Mouse (Mus musculus) cortical plate, adult 2 months (tissue): ENCODE measurements around the gene Sept14. TPM values are rescaled to one million over a fixed set of nuclear protein-coding genes. Genes with fewer than 3 reads are reported as not detected.
A peak's percentile ranks its signal among the peaks of the same experiment; 100 is the strongest.

Experiments
- H3K27ac ChIP-seq: fragments of 200-500 bp; 2 replicates; pipeline ENCODE4 v1.5.1; 2012; ENCODE audit warnings: low read length, control low read depth, inconsistent platforms; ENCODE audit not compliant: insufficient read depth
- H3K4me1 ChIP-seq: fragments of 200-500 bp; 2 replicates; pipeline ENCODE4 v1.6.1; 2011; ENCODE audit warnings: low read length; ENCODE audit not compliant: control insufficient read depth, insufficient read depth
- H3K4me3 ChIP-seq: fragments of 200-500 bp; 2 replicates; pipeline ENCODE4 v1.5.1; 2011; ENCODE audit warnings: mild to moderate bottlenecking, low read length, control low read depth; ENCODE audit not compliant: insufficient read depth
- CTCF ChIP-seq: fragments of 200-500 bp; IDR thresholded peaks from 2 replicates; pipeline ENCODE4 v1.5.1; 2011; ENCODE audit warnings: mild to moderate bottlenecking, control low read depth, low read length; ENCODE audit not compliant: insufficient read depth; ENCODE audit errors: extremely low read depth
- POLR2A ChIP-seq: fragments of 200-500 bp; IDR thresholded peaks from 2 replicates; pipeline ENCODE4 v1.6.1; 2011; ENCODE audit warnings: mild to moderate bottlenecking, low read length, control low read depth; ENCODE audit not compliant: insufficient read depth; ENCODE audit errors: extremely low read depth
- polyA plus RNA-seq: library from polyadenylated mRNA; depleted of rRNA; stranded (reverse); fragments of >200 nt; gene quantifications from 2 replicates; pipeline ENCODE4 v1.2.3, GENCODE M21; 2012; rRNA removed

The Sept14 gene
- polyA plus RNA-seq = not detected in 2 replicates

- Histone ChIP-seq H3K4me3 (no peak within 1 kb of the TSS), H3K27ac (no peak within 1 kb of the TSS), H3K4me1 (no peaks in the 10 kb centered on the region)
- no peak for TF ChIP-seq CTCF
- TF ChIP-seq POLR2A = no peak
Measured at GRCm38 (mm10) chr5:129708412-129708811, at the start of gene Sept14. Gene Sept14, minus strand, starts transcription at chr5:129708512.

- Histone ChIP-seq H3K4me3 (no peak overlapping the region), H3K27ac (no peak overlapping the region), H3K4me1 (no peaks in the 10 kb centered on the region)
- TF ChIP-seq CTCF (no peak), POLR2A (no peak)
Measured at GRCm38 (mm10) chr5:129756886-129757285, 48.6 kb upstream of the Sept14 start.

- Histone ChIP-seq H3K27ac (no peak overlapping the region), H3K4me1 (no peaks in the 10 kb centered on the region), H3K4me3 (no peak overlapping the region)
- TF ChIP-seq POLR2A (no peak), CTCF (no peak)
Measured at GRCm38 (mm10) chr5:129744050-129744449, 35.7 kb upstream of the Sept14 start.

- TF ChIP-seq CTCF = no peak
- no peak for TF ChIP-seq POLR2A
- no peaks in the 10 kb centered on the region for H3K4me1 ChIP-seq
Measured at GRCm38 (mm10) chr5:129742903-129743488, 34.7 kb upstream of the Sept14 start.

GRCm38 (mm10) chr5:129740976-129741375 is 32.7 kb upstream of the Sept14 start:
- Histone ChIP-seq H3K4me1 (no peaks in the 10 kb centered on the region), H3K27ac (no peak overlapping the region), H3K4me3 (no peak overlapping the region)
- TF ChIP-seq POLR2A (no peak), CTCF (peak; percentile 55; the same call in 1 of the 2 replicates)

More at GRCm38 (mm10) chr5:129742903-129743488, 34.7 kb upstream of the Sept14 start:
- Histone ChIP-seq H3K4me3 (no peak overlapping the region), H3K27ac (no peak overlapping the region)

GRCm38 (mm10) chr5:129731021-129731420 is 22.7 kb upstream of the Sept14 start:
- no peak overlapping the region for H3K27ac ChIP-seq
- TF ChIP-seq CTCF (no peak), POLR2A (no peak)

GRCm38 (mm10) chr5:129730344-129730743 is 22.0 kb upstream of the Sept14 start:
- Histone ChIP-seq H3K4me3 (no peak overlapping the region), H3K27ac (no peak overlapping the region; the same call in 1 of the 2 replicates), H3K4me1 (peaks cover 4% of the 10 kb centered on the region)
- TF ChIP-seq POLR2A (no peak), CTCF (no peak)

More at GRCm38 (mm10) chr5:129731021-129731420, 22.7 kb upstream of the Sept14 start:
- H3K4me1 ChIP-seq = peaks cover 4% of the 10 kb centered on the region
- H3K4me3 ChIP-seq = no peak overlapping the region

- Histone ChIP-seq H3K4me3 (no peak overlapping the region), H3K4me1 (peaks cover 4% of the 10 kb centered on the region), H3K27ac (no peak overlapping the region)
- TF ChIP-seq CTCF (no peak), POLR2A (no peak)
Measured at GRCm38 (mm10) chr5:129729286-129729685, 21.0 kb upstream of the Sept14 start.

GRCm38 (mm10) chr5:129726784-129727183 is 18.5 kb upstream of the Sept14 start:
- Histone ChIP-seq H3K4me1 (peaks cover 4% of the 10 kb centered on the region), H3K4me3 (no peak overlapping the region), H3K27ac (no peak overlapping the region)
- TF ChIP-seq CTCF (no peak), POLR2A (no peak)

- no peak overlapping the region for H3K27ac ChIP-seq
Measured at GRCm38 (mm10) chr5:129725774-129726392, 17.6 kb upstream of the Sept14 start.

More at GRCm38 (mm10) chr5:129725774-129726392, 17.6 kb upstream of the Sept14 start:
- Histone ChIP-seq H3K4me1 (peaks cover 4% of the 10 kb centered on the region), H3K4me3 (peak overlapping the region; percentile 96)
- no peak for TF ChIP-seq CTCF
- TF ChIP-seq POLR2A = no peak
